Mouse (Mus musculus) C2C12 (cell line): ENCODE data around the gene Slc1a4.

ENCODE experiments used
- CTCF ChIP-seq: IDR thresholded peaks from one replicate; pipeline ENCODE4 v1.5.1; 2011; ENCODE audit not compliant: control insufficient read depth, insufficient read depth, insufficient read length
- USF1 ChIP-seq: IDR thresholded peaks from one replicate; pipeline ENCODE4 v1.6.1; 2011; ENCODE audit warnings: low read depth, mild to moderate bottlenecking, control low read depth, moderate library complexity

DNA sequence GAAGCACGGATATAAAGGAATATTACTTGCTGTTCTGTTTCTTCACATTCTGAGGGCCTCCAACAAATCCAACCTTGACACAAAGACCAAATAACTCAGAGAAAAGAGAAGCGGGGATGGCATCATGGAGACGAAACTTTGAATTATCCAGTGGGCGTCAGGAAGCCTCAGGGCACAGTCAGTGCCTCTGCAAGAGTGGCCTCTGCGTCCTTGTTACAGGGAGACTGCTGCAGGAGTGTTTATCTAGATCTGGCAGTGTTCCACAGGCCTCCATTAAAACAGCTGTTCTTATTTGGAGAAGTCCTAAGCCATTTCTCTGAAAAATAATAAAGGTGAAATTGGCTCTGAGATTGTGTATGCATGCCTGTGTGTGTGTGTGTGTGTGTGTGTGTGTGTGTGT, 51.5 kb downstream of the Slc1a4 start:
- no peak for TF ChIP-seq CTCF
- no peak for TF ChIP-seq USF1
